Mouse (Mus musculus) C2C12 (cell line): Measurements from ENCODE around the gene Gli2.

Experiments
- CEBPB ChIP-seq: IDR thresholded peaks from one replicate; pipeline ENCODE4 v1.6.1; 2011; ENCODE audit warnings: low read depth, mild to moderate bottlenecking, control low read depth, moderate library complexity
- CTCF ChIP-seq: IDR thresholded peaks from one replicate; pipeline ENCODE4 v1.5.1; 2011; ENCODE audit not compliant: control insufficient read depth, insufficient read depth, insufficient read length
- FOSL1 ChIP-seq: IDR thresholded peaks from one replicate; pipeline ENCODE4 v1.8.0; 2011; ENCODE audit warnings: mild to moderate bottlenecking, low read length; ENCODE audit not compliant: poor library complexity, insufficient read depth, severe bottlenecking
- MAX ChIP-seq: IDR thresholded peaks from one replicate; pipeline ENCODE4 v1.6.1; 2011; ENCODE audit warnings: mild to moderate bottlenecking, control low read depth
- MYOD1 ChIP-seq: IDR thresholded peaks from one replicate; pipeline ENCODE4 v1.6.1; 2011; ENCODE audit warnings: low read depth; ENCODE audit not compliant: control insufficient read depth, insufficient read length
- MYOG ChIP-seq: IDR thresholded peaks from one replicate; pipeline ENCODE4 v1.6.1; 2011; ENCODE audit not compliant: control insufficient read depth, insufficient read length; ENCODE audit errors: extremely low read depth
- USF1 ChIP-seq: IDR thresholded peaks from one replicate; pipeline ENCODE4 v1.6.1; 2011; ENCODE audit warnings: low read depth, mild to moderate bottlenecking, control low read depth, moderate library complexity

DNA sequence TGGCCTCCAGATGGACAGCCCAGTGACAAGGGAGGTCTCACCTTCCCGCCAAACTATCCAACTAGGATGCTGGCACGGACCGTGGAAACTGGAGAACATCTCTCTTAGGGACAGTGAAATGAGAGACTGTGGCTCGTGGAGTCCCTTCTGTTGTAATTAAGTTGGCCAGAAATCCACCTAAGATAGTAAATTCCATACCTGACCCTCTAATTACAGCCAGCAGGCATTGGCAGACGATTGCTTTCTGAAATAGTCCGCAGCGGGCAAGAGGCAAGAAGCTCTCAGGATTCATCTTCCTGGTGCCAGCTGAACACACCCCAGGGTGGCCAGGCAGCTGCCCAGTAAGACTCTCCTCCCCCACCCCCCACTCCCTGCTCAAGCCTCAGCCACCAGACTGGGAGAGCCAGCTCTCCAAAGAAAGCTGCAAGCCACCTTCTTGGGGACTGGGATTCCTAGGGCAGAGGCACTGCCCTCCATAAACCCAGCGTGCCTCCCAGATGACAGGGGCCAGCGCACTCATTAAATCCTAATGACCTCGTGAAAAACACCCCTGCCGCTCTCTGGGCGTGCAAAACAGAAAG is 51.9 kb downstream of the Gli2 start:
- no peak for TF ChIP-seq FOSL1
- TF ChIP-seq MYOG, result no peak
- TF ChIP-seq CTCF, result no peak
- no peak for TF ChIP-seq MAX
- no peak for TF ChIP-seq USF1
- no peak for TF ChIP-seq MYOD1
- TF ChIP-seq CEBPB, result no peak
